Mouse (Mus musculus) hindbrain, embryonic 14.5 days (tissue): ENCODE data around the gene Prrt3. TPM values are rescaled to one million over a fixed set of nuclear protein-coding genes. Genes with fewer than 3 reads are reported as not detected.

Experiments
- ATAC-seq: fragments of 200-750 bp; cut with Nextera tagmentation; 2 replicates; pipeline ENCODE4 v1.8.0; 2017; ENCODE audit warnings: moderate number of reproducible peaks, mild to moderate bottlenecking, moderate TSS enrichment, moderate library complexity; ENCODE audit not compliant: low FRiP score
- DNase-seq: peaks from one replicate; pipeline ENCODE4 v3.0.0-alpha.2; 2015; ENCODE audit warnings: low spot score
- H3K27ac ChIP-seq: fragments of 300-500 bp; sonication (generic); 2 replicates; pipeline ENCODE4 v1.5.1; 2014; ENCODE audit warnings: mild to moderate bottlenecking, moderate library complexity
- H3K27me3 ChIP-seq: fragments of 300-500 bp; sonication (generic); 2 replicates; pipeline ENCODE4 v1.6.1; 2014; ENCODE audit warnings: mild to moderate bottlenecking, low read length, mixed read lengths; ENCODE audit not compliant: control insufficient read depth, insufficient read depth
- H3K36me3 ChIP-seq: fragments of 300-500 bp; sonication (generic); replicated peaks from 2 replicates; pipeline ENCODE4 v1.6.1; 2014; ENCODE audit not compliant: control insufficient read depth, insufficient read depth
- H3K4me1 ChIP-seq: fragments of 300-500 bp; sonication (generic); replicated peaks from 2 replicates; pipeline ENCODE4 v1.6.1; 2014; ENCODE audit warnings: antibody characterized with exemption, low read length, mixed read lengths; ENCODE audit not compliant: control insufficient read depth, insufficient read depth
- H3K4me2 ChIP-seq: fragments of 300-500 bp; sonication (generic); replicated peaks from 2 replicates; pipeline ENCODE4 v1.6.1; 2014; ENCODE audit warnings: mild to moderate bottlenecking, moderate library complexity
- H3K4me3 ChIP-seq: fragments of 300-500 bp; sonication (generic); replicated peaks from 2 replicates; pipeline ENCODE4 v1.5.1; 2014; ENCODE audit warnings: mild to moderate bottlenecking, low read length
- H3K9ac ChIP-seq: fragments of 300-500 bp; sonication (generic); 2 replicates; pipeline ENCODE4 v1.6.1; 2014
- H3K9me3 ChIP-seq: fragments of 300-500 bp; sonication (generic); 2 replicates; pipeline ENCODE4 v1.6.1; 2016; ENCODE audit warnings: low read length; ENCODE audit not compliant: control insufficient read depth
- WGBS: fragments of 180-500 bp; shearing (Covaris S2); extraction: QIAGEN DNeasy Blood & Tissue Kit; methylation state at CpG from one replicate; pipeline ENCODE4 v1.1.7; 2014; 5-methylcytosine and 5-hydroxymethylcytosine counted together
- polyA plus RNA-seq: library from polyadenylated mRNA; unstranded; fragments of >200 nt; fragmentation: Nextera tagmentation; extraction: Ambion mirVana; gene quantifications from 2 replicates; pipeline ENCODE4 v1.2.1, GENCODE M21; 2014

Gene Prrt3
- 10.5 and 10.7 TPM in 2 replicates for polyA plus RNA-seq

DNA sequence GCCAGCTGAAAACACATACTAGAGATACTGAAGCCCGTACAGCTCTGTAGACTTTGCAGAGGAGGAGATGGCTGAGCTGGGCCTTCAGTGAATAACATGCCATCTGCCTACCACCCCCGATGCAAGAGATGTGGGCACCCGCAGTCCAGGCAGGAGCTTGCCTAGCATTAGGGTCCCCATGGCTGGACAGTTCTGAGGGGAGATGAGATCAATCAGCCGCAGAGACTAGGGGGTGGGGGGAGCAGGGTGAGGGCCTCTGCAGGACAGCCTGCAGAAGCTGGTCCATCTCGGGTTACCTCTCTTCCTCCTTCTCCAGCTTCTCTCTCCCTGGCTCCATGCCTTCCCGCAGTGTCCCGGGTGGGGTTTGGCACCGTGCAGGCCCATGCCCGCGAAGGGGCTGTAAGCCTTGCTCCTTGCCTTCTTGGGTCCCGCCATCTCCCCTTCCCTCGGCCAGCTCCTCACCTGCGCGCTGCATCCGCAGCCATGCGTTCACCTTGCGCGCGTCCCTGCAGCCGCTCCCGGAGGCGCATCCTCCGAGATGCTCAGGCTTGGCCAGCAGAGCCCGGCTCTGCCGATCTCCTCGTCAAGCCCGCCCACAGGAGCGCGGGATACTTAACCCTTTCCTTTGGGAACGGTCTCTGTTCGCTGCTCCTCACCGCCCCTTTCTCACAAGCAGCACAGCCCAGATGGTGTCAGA is at the start of gene Prrt3:
Gene Prrt3 (minus strand): TSS at position 544 of the 697 bp plus-strand sequence.
- Histone ChIP-seq H3K27me3 (no peaks in the 10 kb centered on the region), H3K4me1 (no peaks in the 10 kb centered on the region), H3K4me2 (peak within 1 kb of the TSS; percentile 55), H3K9ac (peak within 1 kb of the TSS; percentile 63), H3K36me3 (0 out of 2 replicates have a peak, but pooled peaks cover 4% of the 10 kb centered on the region), H3K9me3 (no peaks in the 10 kb centered on the region), H3K27ac (peak within 1 kb of the TSS; percentile 8; the same call in 1 of the 2 replicates), H3K4me3 (peak within 1 kb of the TSS; percentile 45)
- ATAC-seq, result peak; percentile 89
- WGBS, result 2% methylated on average over 32 of the region's 32 CpGs
- peak; percentile 66 for DNase-seq

DNA sequence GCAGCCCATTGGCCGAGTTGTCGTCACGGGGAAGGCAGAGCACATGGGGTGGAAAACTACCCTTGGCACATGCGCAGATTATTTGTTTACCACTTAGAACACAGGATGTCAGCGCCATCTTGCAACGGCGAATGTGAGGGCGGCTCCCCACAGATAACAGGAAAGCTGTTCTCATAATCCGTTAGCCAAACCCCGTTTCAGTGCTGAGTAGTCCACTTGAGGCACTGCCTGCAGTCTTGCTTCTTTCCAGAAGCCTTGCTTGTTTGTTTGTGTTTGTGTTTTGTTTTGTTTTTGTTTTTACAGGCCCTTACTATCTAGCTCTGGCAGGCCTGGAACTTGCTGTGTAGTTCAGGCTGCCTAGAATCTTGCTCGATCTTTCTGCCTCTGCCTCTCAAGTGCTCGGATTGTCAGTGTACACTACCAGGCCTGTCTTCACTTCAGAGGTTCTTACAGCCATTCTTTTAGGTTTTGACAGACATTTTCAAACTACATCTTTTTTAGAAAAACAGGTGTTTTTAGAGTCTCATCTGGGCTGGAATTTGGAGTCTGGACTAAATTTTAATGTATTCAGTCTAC is 42.3 kb upstream of the Prrt3 start:
- H3K4me2 ChIP-seq, result no peak overlapping the region
- no peaks in the 10 kb centered on the region for H3K4me1 ChIP-seq
- H3K27ac ChIP-seq, result no peak overlapping the region
- no peaks in the 10 kb centered on the region for H3K36me3 ChIP-seq
- DNase-seq (no peak), ATAC-seq (no peak)
- H3K4me3 ChIP-seq, result no peak overlapping the region
- H3K9ac ChIP-seq, result no peak overlapping the region
- no peaks in the 10 kb centered on the region for H3K9me3 ChIP-seq
- H3K27me3 ChIP-seq, result no peaks in the 10 kb centered on the region
- WGBS, result 93% methylated on average over 9 of the region's 12 CpGs

DNA sequence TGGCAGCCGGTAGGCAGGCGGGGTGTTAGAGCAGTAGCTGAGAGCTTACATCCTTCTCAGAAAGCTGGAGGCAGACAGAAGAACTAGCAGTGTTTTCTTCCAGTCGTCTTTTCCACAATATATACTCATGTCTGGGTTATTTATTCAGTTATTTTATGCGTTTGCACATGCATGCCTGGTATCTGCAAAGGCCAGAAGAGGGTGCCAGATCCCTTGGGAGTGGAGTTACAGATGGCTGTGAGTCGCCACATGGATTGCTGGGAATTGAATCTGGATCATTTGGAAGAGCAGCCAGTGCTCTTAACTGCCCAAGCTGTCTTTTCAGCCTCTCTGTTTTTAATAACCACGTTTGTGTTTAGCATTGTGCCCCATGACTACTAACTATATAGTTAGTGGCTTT is 39.9 kb upstream of the Prrt3 start:
- no peaks in the 10 kb centered on the region for H3K9me3 ChIP-seq
- H3K4me1 ChIP-seq, result no peaks in the 10 kb centered on the region
- ATAC-seq (no peak), DNase-seq (no peak)
- no peaks in the 10 kb centered on the region for H3K36me3 ChIP-seq
- no peak overlapping the region for H3K4me3 ChIP-seq
- no peak overlapping the region for H3K4me2 ChIP-seq
- H3K9ac ChIP-seq, result no peak overlapping the region
- H3K27me3 ChIP-seq, result no peaks in the 10 kb centered on the region
- H3K27ac ChIP-seq, result no peak overlapping the region
- WGBS, result 87% methylated on average over 6 of the region's 6 CpGs

DNA sequence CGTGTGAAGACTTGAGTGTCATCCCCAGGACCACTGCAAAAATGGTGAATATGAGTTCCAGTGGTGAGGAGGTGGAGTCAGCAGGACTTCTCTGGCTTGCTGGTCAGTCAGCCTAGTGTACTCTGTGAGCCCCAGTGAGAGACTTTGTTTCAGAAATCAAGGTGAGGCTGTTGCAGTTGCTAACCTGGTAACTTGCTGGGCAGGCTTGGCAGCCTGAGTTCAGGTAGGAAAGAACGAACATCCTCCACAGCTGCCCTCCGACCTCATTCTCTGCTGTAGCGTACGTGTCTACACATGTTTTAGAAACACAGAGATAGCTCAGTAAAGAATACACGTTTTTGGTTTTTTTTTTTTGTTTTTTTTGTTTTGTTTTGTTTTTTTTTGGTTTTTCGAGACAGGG is 33.2 kb upstream of the Prrt3 start:
- no peak overlapping the region for H3K27ac ChIP-seq
- DNase-seq, result no peak

DNA sequence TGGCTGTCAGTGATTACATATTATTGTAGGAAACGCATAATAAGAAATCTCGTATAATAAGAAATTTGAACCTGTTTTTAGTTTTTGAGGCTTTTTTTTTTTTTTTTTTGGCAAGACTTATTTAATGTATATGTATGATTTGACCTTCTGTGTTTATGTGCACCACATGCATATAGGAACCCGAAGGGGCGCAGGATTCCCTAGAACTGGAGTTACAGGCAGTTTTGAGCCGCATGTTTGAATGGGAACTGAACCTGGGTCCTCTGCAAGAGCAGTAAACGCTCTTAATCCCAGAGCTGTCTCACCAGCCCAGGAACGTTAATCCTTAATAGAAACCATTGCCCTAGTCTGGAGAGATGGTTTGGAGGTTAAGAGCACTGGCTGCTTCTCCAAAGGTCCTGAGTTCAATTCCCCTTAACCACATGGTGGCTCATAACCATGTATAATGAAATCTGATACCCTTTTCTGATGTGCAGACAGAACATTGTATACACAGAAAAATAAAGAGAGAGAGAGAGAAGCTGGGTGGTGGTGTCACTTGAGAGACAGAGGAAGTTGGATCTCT is 30.2 kb upstream of the Prrt3 start:
- DNase-seq, result no peak
- Histone ChIP-seq H3K27ac (0 out of 2 replicates have a peak overlapping the region, but pooled peaks have one; percentile 77), H3K36me3 (no peaks in the 10 kb centered on the region), H3K4me3 (peak overlapping the region; percentile 94), H3K9ac (peak overlapping the region; percentile 73), H3K4me2 (peak overlapping the region; percentile 85), H3K27me3 (no peaks in the 10 kb centered on the region), H3K9me3 (no peaks in the 10 kb centered on the region), H3K4me1 (peaks cover 12% of the 10 kb centered on the region)
- WGBS, result 8% methylated on average over 7 of the region's 7 CpGs
- ATAC-seq, result no peak

More for the DNA sequence above, 33.2 kb upstream of the Prrt3 start:
- no peak overlapping the region for H3K4me3 ChIP-seq
- H3K4me1 ChIP-seq, result peaks cover 9% of the 10 kb centered on the region
- no peak overlapping the region for H3K9ac ChIP-seq
- no peak overlapping the region for H3K4me2 ChIP-seq
- ATAC-seq, result no peak
- H3K36me3 ChIP-seq, result no peaks in the 10 kb centered on the region
- H3K9me3 ChIP-seq, result no peaks in the 10 kb centered on the region
- WGBS, result 88% methylated on average over 7 of the region's 7 CpGs
- no peaks in the 10 kb centered on the region for H3K27me3 ChIP-seq

DNA sequence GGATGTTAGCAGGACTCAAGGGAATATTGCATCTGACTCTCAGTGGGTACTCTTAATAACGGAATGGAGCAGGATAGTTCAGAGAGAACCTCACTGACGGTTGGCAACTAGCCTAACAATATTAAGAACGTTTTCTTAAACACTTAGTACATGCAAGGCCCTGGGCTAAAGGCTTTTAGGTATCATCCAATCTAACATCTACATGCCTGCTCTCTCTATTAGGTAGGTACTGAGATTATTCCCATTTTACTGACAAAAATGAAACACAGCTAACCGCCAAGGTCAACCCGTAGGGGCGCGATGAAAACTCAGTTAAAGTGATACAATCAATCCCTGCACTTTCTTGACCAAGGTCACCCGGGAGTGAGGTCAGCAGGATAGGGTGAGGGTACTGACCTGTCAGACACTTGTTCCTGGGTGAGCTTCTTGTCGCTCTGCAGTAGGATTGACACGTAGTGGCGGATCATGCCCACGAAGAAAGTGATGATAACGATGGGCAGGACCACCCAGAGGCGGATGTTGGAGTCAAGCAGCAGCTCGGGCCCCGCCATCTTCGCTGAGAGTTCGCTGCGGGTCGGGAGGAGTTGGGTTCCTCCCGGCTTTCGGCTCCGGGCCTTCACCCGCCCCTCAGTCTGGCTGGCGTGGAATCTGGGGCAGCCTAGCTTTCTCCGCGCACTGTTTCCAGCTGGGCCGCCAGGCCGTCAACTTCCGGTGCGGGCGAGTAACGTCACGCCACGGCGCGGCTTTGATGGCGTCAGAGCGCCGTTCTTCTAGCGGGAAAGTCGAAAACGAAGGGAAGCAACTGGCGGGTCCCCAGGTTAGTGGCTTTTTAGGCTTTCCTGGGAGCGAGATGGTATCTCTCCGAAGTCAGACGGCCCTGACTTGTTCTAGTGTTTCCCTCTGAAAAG is 29.5 kb upstream of the Prrt3 start, which contains the start of the genes Emc3 and Fancd2:
Gene Emc3 (minus strand): TSS at position 721 of the 908 bp plus-strand sequence.
Gene Fancd2 (plus strand): TSS at position 751 of the 908 bp plus-strand sequence.
- Histone ChIP-seq H3K4me1 (peaks cover 12% of the 10 kb centered on the region), H3K4me3 (peak within 1 kb of the TSS; percentile 94), H3K27ac (peak within 1 kb of the TSS; percentile 77), H3K4me2 (peak within 1 kb of the TSS; percentile 85), H3K27me3 (no peaks in the 10 kb centered on the region), H3K36me3 (no peaks in the 10 kb centered on the region), H3K9ac (peak within 1 kb of the TSS; percentile 73), H3K9me3 (no peaks in the 10 kb centered on the region)
- WGBS, result 1% methylated on average over 47 of the region's 47 CpGs
- peak; percentile 91 for ATAC-seq
- DNase-seq, result peak; percentile 99

DNA sequence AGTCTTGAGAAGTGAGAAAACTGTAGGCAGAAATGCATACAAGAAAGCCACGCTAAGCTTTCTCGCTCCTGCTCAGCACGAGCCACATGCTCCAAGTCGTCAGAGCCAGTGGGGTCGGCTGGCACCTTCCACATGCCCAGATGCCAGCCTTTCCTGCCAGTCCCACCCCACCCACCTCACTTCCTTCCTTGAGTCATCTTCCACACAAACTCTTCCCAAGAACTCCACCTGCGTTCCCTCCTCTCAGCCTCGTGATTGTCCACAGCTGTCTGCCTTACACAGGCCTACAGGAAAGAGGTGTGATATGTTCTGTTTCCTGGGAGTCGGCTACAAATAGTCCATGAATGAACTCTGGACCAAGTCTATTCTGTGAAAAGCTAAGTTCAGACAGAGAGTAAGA is 21.7 kb upstream of the Prrt3 start:
- Histone ChIP-seq H3K4me3 (no peak overlapping the region), H3K4me1 (no peaks in the 10 kb centered on the region), H3K9ac (no peak overlapping the region), H3K4me2 (no peak overlapping the region), H3K9me3 (no peaks in the 10 kb centered on the region), H3K27me3 (no peaks in the 10 kb centered on the region), H3K36me3 (peaks cover 63% of the 10 kb centered on the region), H3K27ac (no peak overlapping the region)
- no peak for ATAC-seq
- DNase-seq, result no peak
- WGBS, result 92% methylated on average over 8 of the region's 8 CpGs

DNA sequence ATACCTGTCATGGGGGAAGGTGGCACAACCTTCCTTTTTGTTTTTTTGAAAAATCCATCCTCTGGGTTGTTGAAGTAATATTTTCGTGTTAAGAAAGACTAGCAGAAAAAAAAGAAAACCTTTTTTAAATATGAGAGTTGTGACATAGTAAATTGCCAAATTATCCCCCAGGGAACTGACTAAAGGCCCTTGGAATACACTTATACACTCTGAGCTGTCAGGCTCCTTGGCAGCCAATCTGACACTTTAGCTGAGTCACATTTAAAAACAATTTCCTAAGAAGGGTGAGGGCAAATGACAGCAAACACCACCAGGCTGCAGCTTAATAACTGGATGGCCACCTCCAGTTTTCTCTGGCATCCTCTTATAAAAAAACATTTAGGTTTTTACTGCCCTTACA is 20.6 kb upstream of the Prrt3 start:
- no peak overlapping the region for H3K9ac ChIP-seq
- H3K4me1 ChIP-seq, result no peaks in the 10 kb centered on the region
- 85% methylated on average over 1 of the region's 1 CpGs for WGBS
- no peak overlapping the region for H3K27ac ChIP-seq
- H3K36me3 ChIP-seq, result peaks cover 74% of the 10 kb centered on the region
- no peaks in the 10 kb centered on the region for H3K27me3 ChIP-seq
- no peak overlapping the region for H3K4me2 ChIP-seq
- ATAC-seq (no peak), DNase-seq (no peak)
- H3K9me3 ChIP-seq, result no peaks in the 10 kb centered on the region
- H3K4me3 ChIP-seq, result no peak overlapping the region
